Mouse (Mus musculus) hindbrain, postnatal 0 days (tissue): ENCODE data around the gene Dst. TPM values are rescaled to one million over a fixed set of nuclear protein-coding genes. Genes with fewer than 3 reads are reported as not detected.
A peak's percentile ranks its signal among the peaks of the same experiment; 100 is the strongest.

Source experiments
- ATAC-seq: fragments of 200-750 bp; cut with Nextera tagmentation; 2 replicates; pipeline ENCODE4 v1.8.0; 2017; ENCODE audit warnings: mild to moderate bottlenecking, moderate TSS enrichment, moderate library complexity
- DNase-seq: peaks from one replicate; pipeline ENCODE4 v3.0.0-alpha.2; 2015; ENCODE audit warnings: low spot score
- H3K27ac ChIP-seq: fragments of 300-500 bp; sonication (generic); 2 replicates; pipeline ENCODE4 v1.5.1; 2014; ENCODE audit warnings: mild to moderate bottlenecking
- H3K27me3 ChIP-seq: fragments of 300-500 bp; sonication (generic); 2 replicates; pipeline ENCODE4 v1.6.1; 2014; ENCODE audit warnings: low read length, mixed read lengths; ENCODE audit not compliant: insufficient read depth
- H3K36me3 ChIP-seq: fragments of 300-500 bp; sonication (generic); 2 replicates; pipeline ENCODE4 v1.6.1; 2014; ENCODE audit warnings: low read length, mixed read lengths; ENCODE audit not compliant: insufficient read depth
- H3K4me1 ChIP-seq: fragments of 300-500 bp; sonication (generic); 2 replicates; pipeline ENCODE4 v1.6.1; 2014; ENCODE audit warnings: antibody characterized with exemption, low read length, mixed read lengths; ENCODE audit not compliant: insufficient read depth
- H3K4me2 ChIP-seq: fragments of 300-500 bp; sonication (generic); 2 replicates; pipeline ENCODE4 v1.6.1; 2014; ENCODE audit warnings: low read depth, mild to moderate bottlenecking, low read length, moderate library complexity, mixed read lengths
- H3K4me3 ChIP-seq: fragments of 300-500 bp; sonication (generic); 2 replicates; pipeline ENCODE4 v1.5.1; 2014; ENCODE audit warnings: low read length
- H3K9ac ChIP-seq: fragments of 300-500 bp; sonication (generic); replicated peaks from 2 replicates; pipeline ENCODE4 v1.6.1; 2014; ENCODE audit warnings: mild to moderate bottlenecking, low read length, moderate library complexity, mixed read lengths
- H3K9me3 ChIP-seq: fragments of 300-500 bp; sonication (generic); 2 replicates; pipeline ENCODE4 v1.6.1; 2016; ENCODE audit warnings: low read length, mixed read lengths
- CTCF ChIP-seq: IDR thresholded peaks from 2 replicates; pipeline ENCODE4 v1.5.1; 2016; ENCODE audit warnings: antibody characterized with exemption, control low read depth, low read depth
- WGBS: fragments of 180-500 bp; shearing (Covaris S2); extraction: QIAGEN DNeasy Blood & Tissue Kit; methylation state at CpG from one replicate; pipeline ENCODE4 v1.1.7; 2014; 5-methylcytosine and 5-hydroxymethylcytosine counted together
- polyA plus RNA-seq: library from polyadenylated mRNA; unstranded; fragments of >200 nt; fragmentation: Nextera tagmentation; extraction: Ambion mirVana; gene quantifications from 2 replicates; pipeline ENCODE4 v1.2.1, GENCODE M21; 2015
- total RNA-seq: library from RNA; depleted of rRNA; stranded (reverse); fragments of >200 nt; gene quantifications from 2 replicates; pipeline ENCODE4 v1.2.3, GENCODE M21; 2014

Dst gene
- total and polyA plus RNA-seq, 2 experiments from 2014 or later: 33.0 to 155 TPM

DNA sequence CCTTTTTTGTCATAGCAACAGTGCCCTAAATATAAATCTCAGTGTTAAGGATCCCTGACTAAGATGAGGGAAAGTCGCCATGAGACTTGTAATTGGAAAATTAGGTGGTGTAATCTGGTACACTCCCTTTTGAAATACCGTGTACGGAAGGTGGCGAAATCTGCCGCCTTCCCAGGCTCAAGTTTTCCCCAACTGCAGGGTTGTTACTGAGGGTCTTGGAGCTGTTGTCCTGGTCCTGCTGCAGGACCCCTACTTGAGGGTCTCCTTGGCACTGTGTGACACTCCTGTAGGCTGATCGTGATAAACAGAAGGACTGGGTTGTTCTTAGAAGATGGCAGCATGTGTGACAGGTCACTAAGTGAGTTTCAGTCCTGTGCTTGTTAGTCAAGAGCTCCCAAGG, 169.9 kb downstream of the Dst start:
- no peak overlapping the region for H3K4me2 ChIP-seq
- no peak for ATAC-seq
- no peak for DNase-seq
- H3K27me3 ChIP-seq: no peaks in the 10 kb centered on the region
- H3K4me3 ChIP-seq: no peak overlapping the region
- no peak overlapping the region for H3K9ac ChIP-seq
- peaks cover 4% of the 10 kb centered on the region; the same call in 1 of the 2 replicates for H3K4me1 ChIP-seq
- WGBS: 89% methylated on average over 6 of the region's 6 CpGs
- H3K27ac ChIP-seq: no peak overlapping the region
- no peak for TF ChIP-seq CTCF
- H3K36me3 ChIP-seq: no peaks in the 10 kb centered on the region
- no peaks in the 10 kb centered on the region for H3K9me3 ChIP-seq

DNA sequence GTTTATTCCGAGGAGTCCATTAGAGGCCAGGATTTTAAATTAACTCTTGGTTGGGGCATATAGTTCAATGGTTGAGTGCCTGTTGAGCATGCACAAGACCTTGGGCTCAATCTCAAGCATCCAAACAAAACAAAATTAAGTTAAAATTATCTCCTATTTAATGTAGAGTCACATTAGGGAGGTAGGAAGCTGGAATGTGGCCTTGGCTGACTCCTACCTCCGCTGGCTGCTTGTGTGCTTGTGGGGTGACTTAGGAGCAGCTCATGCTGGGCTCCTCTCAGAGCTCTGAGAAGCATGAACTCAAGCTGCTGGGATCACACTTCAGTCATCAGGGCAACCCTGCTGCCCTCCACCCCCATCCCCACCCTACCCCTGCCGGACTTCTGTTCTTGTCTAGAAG, 181.0 kb downstream of the Dst start:
- no peak overlapping the region for H3K4me2 ChIP-seq
- H3K36me3 ChIP-seq: peaks cover 10% of the 10 kb centered on the region; the same call in 1 of the 2 replicates
- H3K27me3 ChIP-seq: no peaks in the 10 kb centered on the region
- ATAC-seq: no peak
- H3K9me3 ChIP-seq: no peaks in the 10 kb centered on the region
- 93% methylated on average over 3 of the region's 3 CpGs for WGBS
- H3K27ac ChIP-seq: no peak overlapping the region
- no peak overlapping the region for H3K4me3 ChIP-seq
- H3K9ac ChIP-seq: no peak overlapping the region
- no peak for DNase-seq
- H3K4me1 ChIP-seq: no peaks in the 10 kb centered on the region
- no peak for TF ChIP-seq CTCF

DNA sequence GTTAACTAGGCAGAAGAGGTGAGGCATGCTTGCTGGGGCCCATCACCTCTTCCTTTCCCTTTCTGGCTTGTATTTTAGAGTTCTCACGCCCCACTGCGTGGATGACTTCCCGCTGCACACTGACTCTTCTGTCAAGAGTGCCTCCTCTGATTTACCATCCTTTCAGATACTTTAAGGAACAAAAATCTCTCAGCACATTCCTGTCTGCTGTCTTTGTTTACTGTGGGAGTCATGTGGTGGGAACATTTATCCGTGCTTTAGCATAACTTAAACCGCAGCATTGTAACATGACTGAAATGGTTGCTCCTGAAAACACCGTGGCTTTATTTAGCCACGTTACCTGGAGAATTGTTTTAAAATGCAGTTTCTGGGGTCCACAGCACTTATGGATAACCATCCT, 182.7 kb downstream of the Dst start:
- TF ChIP-seq CTCF: no peak
- Histone ChIP-seq H3K9ac (no peak overlapping the region), H3K9me3 (no peaks in the 10 kb centered on the region), H3K4me1 (no peaks in the 10 kb centered on the region), H3K27ac (no peak overlapping the region), H3K4me3 (no peak overlapping the region), H3K36me3 (peaks cover 10% of the 10 kb centered on the region; the same call in 1 of the 2 replicates), H3K27me3 (no peaks in the 10 kb centered on the region), H3K4me2 (no peak overlapping the region)
- 66% methylated on average over 7 of the region's 7 CpGs for WGBS
- ATAC-seq (no peak), DNase-seq (no peak)

DNA sequence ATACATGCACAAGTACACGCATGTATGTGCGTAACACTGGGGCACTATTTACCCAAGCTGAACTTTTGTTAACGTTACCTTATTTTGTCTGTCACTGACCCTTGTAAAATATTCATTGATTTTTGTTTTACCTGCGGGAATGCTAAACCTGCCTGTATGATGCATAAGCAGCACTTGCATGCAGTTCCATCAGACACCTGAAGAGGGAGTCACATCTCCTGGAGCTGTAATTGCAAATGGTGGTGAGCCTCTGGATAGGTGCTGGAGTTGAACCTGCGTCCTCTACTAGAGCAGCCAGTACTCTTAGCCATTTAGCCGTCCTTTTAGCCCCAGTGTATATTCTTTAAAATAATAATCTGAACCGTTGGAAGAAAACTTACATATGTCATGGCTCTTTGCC, 185.6 kb downstream of the Dst start:
- no peaks in the 10 kb centered on the region for H3K36me3 ChIP-seq
- DNase-seq: no peak
- H3K4me3 ChIP-seq: no peak overlapping the region
- WGBS: 97% methylated on average over 7 of the region's 7 CpGs
- H3K27me3 ChIP-seq: no peaks in the 10 kb centered on the region
- TF ChIP-seq CTCF: peak; percentile 51
- H3K27ac ChIP-seq: no peak overlapping the region
- no peaks in the 10 kb centered on the region for H3K9me3 ChIP-seq
- H3K4me2 ChIP-seq: no peak overlapping the region
- ATAC-seq: no peak
- no peak overlapping the region for H3K9ac ChIP-seq
- peaks cover 5% of the 10 kb centered on the region for H3K4me1 ChIP-seq

DNA sequence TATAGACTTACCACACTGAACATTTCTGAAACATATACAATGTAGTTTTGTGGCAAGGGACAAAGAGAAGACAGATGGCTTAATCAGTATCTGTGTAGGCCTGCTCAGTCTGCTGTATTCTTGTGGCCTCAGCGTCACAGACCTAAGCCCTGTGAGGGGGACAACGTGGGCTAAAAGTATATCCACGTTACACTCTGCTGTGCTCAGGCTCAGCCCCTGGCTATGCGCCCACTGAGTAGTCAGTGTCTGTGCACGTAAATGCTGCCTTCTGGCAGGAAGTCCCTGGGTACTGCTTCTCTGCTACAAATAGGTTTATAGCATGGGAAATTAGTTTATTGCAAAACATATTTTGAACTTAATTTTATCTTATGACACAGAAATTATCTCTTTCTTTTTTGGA, 186.3 kb downstream of the Dst start:
- no peaks in the 10 kb centered on the region for H3K27me3 ChIP-seq
- H3K4me1 ChIP-seq: peaks cover 5% of the 10 kb centered on the region
- no peak overlapping the region for H3K27ac ChIP-seq
- no peak overlapping the region for H3K4me3 ChIP-seq
- TF ChIP-seq CTCF: no peak
- DNase-seq (peak; percentile 35), ATAC-seq (no peak)
- no peaks in the 10 kb centered on the region for H3K36me3 ChIP-seq
- H3K9me3 ChIP-seq: no peaks in the 10 kb centered on the region
- WGBS: 33% methylated on average over 5 of the region's 5 CpGs
- H3K9ac ChIP-seq: no peak overlapping the region
- no peak overlapping the region for H3K4me2 ChIP-seq

DNA sequence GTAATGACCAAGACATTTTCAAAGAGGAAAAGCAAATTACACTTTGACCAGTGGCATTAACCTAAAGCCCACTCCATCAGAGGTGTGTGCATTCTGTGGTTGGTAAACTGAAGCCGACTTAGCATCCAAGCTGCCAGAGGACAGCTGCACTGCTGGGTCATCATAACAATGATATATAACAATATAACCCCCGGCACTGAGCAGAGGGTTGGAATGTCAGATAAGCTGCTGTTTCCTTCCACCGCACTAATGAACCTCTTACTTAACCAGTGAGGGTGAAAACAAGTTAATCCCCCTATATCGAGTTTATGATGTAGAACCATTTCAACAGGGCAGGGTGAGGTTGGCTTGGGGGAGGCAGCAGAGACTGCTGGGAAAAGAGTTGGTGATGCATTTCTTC, 187.1 kb downstream of the Dst start:
- WGBS: 57% methylated on average over 4 of the region's 4 CpGs
- no peak for TF ChIP-seq CTCF
- no peaks in the 10 kb centered on the region for H3K27me3 ChIP-seq
- no peak overlapping the region for H3K27ac ChIP-seq
- no peak for DNase-seq
- no peaks in the 10 kb centered on the region for H3K36me3 ChIP-seq
- no peak for ATAC-seq
- H3K9ac ChIP-seq: no peak overlapping the region
- H3K9me3 ChIP-seq: no peaks in the 10 kb centered on the region
- no peak overlapping the region for H3K4me3 ChIP-seq
- peaks cover 5% of the 10 kb centered on the region for H3K4me1 ChIP-seq
- no peak overlapping the region for H3K4me2 ChIP-seq

DNA sequence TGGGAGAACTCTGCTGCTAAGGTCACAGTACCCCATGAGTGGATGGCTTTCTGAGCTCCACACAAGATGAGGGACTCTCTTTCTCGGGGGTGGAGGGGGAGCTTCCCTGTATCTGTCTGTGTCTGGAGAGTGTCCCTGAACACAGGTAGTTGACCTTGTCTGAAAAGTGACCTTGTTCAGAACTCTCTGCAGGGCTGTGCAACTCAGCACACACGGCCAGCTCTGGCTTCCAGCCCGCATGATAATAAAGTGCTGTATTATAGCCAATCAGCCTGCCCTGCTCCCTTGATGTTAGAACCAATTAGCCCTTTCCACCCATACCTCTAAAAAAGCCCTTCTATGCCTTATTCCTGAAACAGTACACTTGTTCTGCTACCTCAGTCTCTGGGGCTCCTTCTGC, 188.9 kb downstream of the Dst start:
- Histone ChIP-seq H3K27ac (peak overlapping the region; percentile 41; the same call in 1 of the 2 replicates), H3K27me3 (no peaks in the 10 kb centered on the region), H3K4me1 (peaks cover 5% of the 10 kb centered on the region), H3K9ac (no peak overlapping the region), H3K9me3 (no peaks in the 10 kb centered on the region), H3K4me3 (no peak overlapping the region), H3K36me3 (no peaks in the 10 kb centered on the region), H3K4me2 (no peak overlapping the region)
- peak; percentile 22 for ATAC-seq
- 50% methylated on average over 3 of the region's 3 CpGs for WGBS
- no peak for DNase-seq
- no peak for TF ChIP-seq CTCF
